Comparison of ENCODE assay signal across 10 mouse cellular contexts in the genomic region with DNA sequence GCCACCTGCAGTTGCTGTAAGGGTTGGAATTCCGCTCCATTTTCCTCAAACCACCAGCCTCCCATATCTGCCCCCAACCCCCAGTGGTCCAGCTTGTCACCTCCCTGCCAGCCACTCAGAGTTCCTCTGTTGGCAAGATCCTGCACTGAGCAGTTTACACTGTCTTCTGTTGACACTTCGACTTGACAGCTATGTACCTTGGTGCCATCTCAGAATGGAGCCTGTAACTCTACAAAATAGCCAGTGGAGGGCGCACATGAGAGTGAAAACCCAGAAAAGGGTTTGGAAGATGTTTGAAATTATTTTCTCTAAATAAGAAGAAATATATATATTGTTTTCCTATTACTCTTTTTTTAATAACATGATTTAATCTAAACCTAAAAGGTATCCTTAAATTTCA. TPM values are rescaled to one million over a fixed set of nuclear protein-coding genes. Genes with fewer than 3 reads are reported as not detected.
A peak's percentile ranks its signal among the peaks of the same experiment; 100 is the strongest.
DNase-seq lines count a peak whose midpoint lies in the region; ATAC-seq and TF ChIP-seq lines count a peak whose summit lies in the region.
"Had no signal": no experiment of that assay in that cellular context is flagged by ENCODE, and none has a peak within 500 bp of the region (broad histone marks: within the 10 kb centered on the region; RNA-seq: fewer than 3 reads in every experiment).

No protein-coding gene starts in this region.

- no peak overlapping the region for H3K27ac ChIP-seq in midbrain, postnatal 0 days (ENCODE audit: low read depth, low read length)
- H3K27ac ChIP-seq in midbrain, embryonic 15.5 days = no peak overlapping the region
- H3K27ac ChIP-seq: stomach, embryonic 15.5 days had no signal

- no peaks in the 10 kb centered on the region for H3K27me3 ChIP-seq in midbrain, postnatal 0 days (ENCODE audit: insufficient read depth, low read length)
- H3K27me3 ChIP-seq in midbrain, embryonic 15.5 days (replicated peaks) = no peaks in the 10 kb centered on the region
- H3K27me3 ChIP-seq: stomach, embryonic 15.5 days had no signal

- H3K4me3 ChIP-seq in midbrain, postnatal 0 days (ENCODE audit: low read depth, low read length) = no peak overlapping the region
- H3K4me3 ChIP-seq in midbrain, embryonic 15.5 days = no peak overlapping the region
- H3K4me3 ChIP-seq: myocyte; stomach, embryonic 15.5 days had no signal

- H3K4me2 ChIP-seq in midbrain, postnatal 0 days (ENCODE audit: low read depth, low read length, poor library complexity, severe bottlenecking) = no peak overlapping the region
- H3K4me2 ChIP-seq in midbrain, embryonic 15.5 days = no peak overlapping the region
- H3K4me2 ChIP-seq: stomach, embryonic 15.5 days had no signal

- no peaks in the 10 kb centered on the region for H3K36me3 ChIP-seq in midbrain, postnatal 0 days (ENCODE audit: insufficient read depth, low read length)
- no peaks in the 10 kb centered on the region for H3K36me3 ChIP-seq in midbrain, embryonic 15.5 days (replicated peaks)
- H3K36me3 ChIP-seq: stomach, embryonic 15.5 days had no signal

- no peaks in the 10 kb centered on the region for H3K9me3 ChIP-seq in midbrain, postnatal 0 days (ENCODE audit: low read length)
- H3K9me3 ChIP-seq in midbrain, embryonic 15.5 days = no peaks in the 10 kb centered on the region
- H3K9me3 ChIP-seq: stomach, embryonic 15.5 days had no signal

- no peaks in the 10 kb centered on the region for H3K4me1 ChIP-seq in midbrain, postnatal 0 days (ENCODE audit: insufficient read depth, low read length)
- H3K4me1 ChIP-seq in midbrain, embryonic 15.5 days = no peaks in the 10 kb centered on the region
- H3K4me1 ChIP-seq: stomach, embryonic 15.5 days had no signal

- 40% methylated on average over 3 of the region's 3 CpGs for WGBS in midbrain, postnatal 0 days
- 44% methylated on average over 3 of the region's 3 CpGs for WGBS in midbrain, embryonic 15.5 days

- ATAC-seq in midbrain, postnatal 0 days (ENCODE audit: low FRiP score) = no peak
- no peak for ATAC-seq in midbrain, embryonic 15.5 days (replicated peaks)

- H3K9ac ChIP-seq in midbrain, postnatal 0 days (replicated peaks; ENCODE audit: low read length, poor library complexity, severe bottlenecking) = no peak overlapping the region
- no peak overlapping the region for H3K9ac ChIP-seq in midbrain, embryonic 15.5 days
- H3K9ac ChIP-seq: stomach, embryonic 15.5 days had no signal

- TF ChIP-seq CTCF in midbrain, postnatal 0 days (IDR thresholded peaks at IDR 0.05) = peak; percentile 52

- peak; percentile 71 for DNase-seq in heart, adult 11 months
- no peak for DNase-seq in heart, adult 8-10 months (ENCODE audit: low spot score)
- no peak for DNase-seq in midbrain, postnatal 0 days (ENCODE audit: low spot score)
- peak; percentile 51 for DNase-seq in c-Kit-positive CD71-positive TER-119-positive erythroid progenitor cells, embryonic 14.5 days (ENCODE audit: low spot score)
- DNase-seq in retina, postnatal 1 day = peak; percentile 43
- DNase-seq in spleen, postnatal 36 days (ENCODE audit: low spot score in 2 of 2) = no peak
- DNase-seq in Muller cell, postnatal 12 days (ENCODE audit: inconsistent ontology term) = no peak

RNA-seq across cellular contexts. Expression of a gene that starts 24.4 kb away (rescaled TPM):
- total RNA-seq in heart, adult 8-10 months (2022) = 1 to 10 TPM in 3 of 4 experiments, under 1 TPM in 1; 0.53 to 1.2 (median 1.1) TPM
- 6.6 and 15.8 TPM in 2 replicates for total RNA-seq in midbrain, postnatal 0 days (2014; rRNA removed)
- polyA plus RNA-seq in midbrain, postnatal 0 days (2015; fragmentation: Nextera tagmentation; extraction: Ambion mirVana) = 8.7 and 11.2 TPM in 2 replicates
- 5.4 and 6.7 TPM in 2 replicates for polyA plus RNA-seq in midbrain, embryonic 15.5 days (2015; fragmentation: Nextera tagmentation; extraction: Ambion mirVana)

RNA-seq across cellular contexts. Expression of a gene that starts 34.3 kb away (rescaled TPM):
- total RNA-seq in heart, adult 8-10 months (2022) = 1 to 10 TPM; 2.2 to 3.0 (median 2.7) TPM
- total RNA-seq in midbrain, postnatal 0 days (2014; rRNA removed) = 4.2 and 5.5 TPM in 2 replicates
- polyA plus RNA-seq in midbrain, postnatal 0 days (2015; fragmentation: Nextera tagmentation; extraction: Ambion mirVana) = 4.4 and 5.0 TPM in 2 replicates
- polyA plus RNA-seq in midbrain, embryonic 15.5 days (2015; fragmentation: Nextera tagmentation; extraction: Ambion mirVana) = 7.2 and 7.7 TPM in 2 replicates

Comparison
In these comparisons a context has a peak if more than half of its experiments do, and no peak if none do; other contexts are left out.
1. DNase-seq: peak in heart, adult 11 months (single experiment), c-Kit-positive CD71-positive TER-119-positive erythroid progenitor cells, embryonic 14.5 days (single experiment) and retina, postnatal 1 day (single experiment); none in heart, adult 8-10 months (single experiment), midbrain, postnatal 0 days (single experiment), spleen, postnatal 36 days (0 of 2) and Muller cell, postnatal 12 days (single experiment).